Mouse (Mus musculus) lung, adult 2 months (tissue): ENCODE data around the gene Shisa8.

Experiments
- CTCF ChIP-seq: fragments of 200-500 bp; IDR thresholded peaks from 2 replicates; pipeline ENCODE4 v1.5.1; 2011; ENCODE audit warnings: mild to moderate bottlenecking, low read length, control low read depth; ENCODE audit not compliant: insufficient read depth
- POLR2A ChIP-seq: fragments of 200-500 bp; IDR thresholded peaks from 2 replicates; pipeline ENCODE4 v1.6.1; 2011; ENCODE audit warnings: low read depth, mild to moderate bottlenecking, control low read depth, low read length, borderline replicate concordance; ENCODE audit errors: extremely low read depth

DNA sequence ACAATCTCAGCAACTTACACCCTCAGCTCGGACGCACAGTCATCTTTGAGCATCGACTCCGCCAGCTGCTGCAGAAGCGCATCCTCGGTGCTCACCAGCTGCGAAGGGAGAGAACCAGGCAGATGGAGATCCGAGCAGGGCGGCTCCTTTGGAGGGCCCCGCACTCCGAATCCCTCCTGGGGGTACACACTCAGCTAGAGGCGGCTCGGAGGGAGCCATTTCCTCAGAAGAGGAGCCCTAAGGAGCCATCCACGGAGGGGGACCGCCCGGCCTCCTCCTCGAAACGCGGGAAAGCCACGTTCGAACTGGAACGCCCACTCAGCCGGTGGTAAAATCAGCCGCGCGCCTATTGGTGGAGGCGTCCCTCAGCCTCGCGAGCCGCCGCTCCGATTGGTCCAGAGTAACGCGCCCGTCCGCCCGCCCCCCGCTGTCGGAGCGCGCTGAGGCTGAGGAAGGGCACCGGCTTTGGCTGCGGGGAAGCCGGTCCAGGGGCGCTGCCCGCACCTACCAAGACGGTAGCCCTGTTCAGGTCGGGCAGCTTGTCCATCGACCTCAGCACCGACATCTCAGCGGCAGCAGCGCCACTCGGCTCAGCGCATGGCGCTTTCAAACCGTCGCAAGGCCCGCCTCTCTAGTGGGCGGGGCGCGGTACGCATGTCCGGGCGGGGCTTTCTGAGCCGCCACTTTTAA is 31.6 kb upstream of the Shisa8 start, which contains the start of gene Cenpm:
- TF ChIP-seq CTCF = no peak
- TF ChIP-seq POLR2A = no peak
